Mouse (Mus musculus) cerebellum, adult (tissue): Measurements from ENCODE around the gene Znrf2.

Experiments
- ATAC-seq: cut with Nextera tagmentation; 2 replicates; pipeline ENCODE4 v1.9.2; 2017; ENCODE audit warnings: mild to moderate bottlenecking, moderate library complexity, mixed read lengths; ENCODE audit not compliant: insufficient number of reproducible peaks, low FRiP score, low TSS enrichment

The Znrf2 gene

GRCm38 (mm10) chr6:54816388-54817065 lies at the start of gene Znrf2:
Znrf2 (plus strand) TSS chr6:54816916.
- peak; percentile 97 for ATAC-seq

GRCm38 (mm10) chr6:54767746-54768145 lies 49.0 kb upstream of the Znrf2 start:
- no peak for ATAC-seq

GRCm38 (mm10) chr6:54770766-54771165 lies 46.0 kb upstream of the Znrf2 start:
- no peak for ATAC-seq

- ATAC-seq = no peak
Measured at GRCm38 (mm10) chr6:54771171-54771570, 45.5 kb upstream of the Znrf2 start.

- no peak for ATAC-seq
Measured at GRCm38 (mm10) chr6:54772078-54772477, 44.6 kb upstream of the Znrf2 start.

GRCm38 (mm10) chr6:54775739-54776138 lies 41.0 kb upstream of the Znrf2 start:
- no peak for ATAC-seq

- ATAC-seq = no peak
Measured at GRCm38 (mm10) chr6:54777661-54778060, 39.1 kb upstream of the Znrf2 start.

- no peak for ATAC-seq
Measured at GRCm38 (mm10) chr6:54779968-54780367, 36.7 kb upstream of the Znrf2 start.

GRCm38 (mm10) chr6:54780569-54781304 lies 36.0 kb upstream of the Znrf2 start:
- ATAC-seq = no peak

GRCm38 (mm10) chr6:54781881-54782280 lies 34.8 kb upstream of the Znrf2 start:
- ATAC-seq = no peak

- ATAC-seq = no peak
Measured at GRCm38 (mm10) chr6:54785098-54785730, 31.5 kb upstream of the Znrf2 start.

- ATAC-seq = no peak
Measured at GRCm38 (mm10) chr6:54786766-54787165, 29.9 kb upstream of the Znrf2 start.

GRCm38 (mm10) chr6:54788493-54788892 lies 28.2 kb upstream of the Znrf2 start:
- ATAC-seq = no peak

GRCm38 (mm10) chr6:54789139-54789538 lies 27.6 kb upstream of the Znrf2 start:
- no peak for ATAC-seq

- ATAC-seq = no peak
Measured at GRCm38 (mm10) chr6:54790071-54790470, 26.6 kb upstream of the Znrf2 start.

GRCm38 (mm10) chr6:54793853-54794252 lies 22.9 kb upstream of the Znrf2 start:
- ATAC-seq = no peak

- no peak for ATAC-seq
Measured at GRCm38 (mm10) chr6:54794372-54794771, 22.3 kb upstream of the Znrf2 start.

GRCm38 (mm10) chr6:54794991-54795390 lies 21.7 kb upstream of the Znrf2 start:
- no peak for ATAC-seq

GRCm38 (mm10) chr6:54795971-54796370 lies 20.7 kb upstream of the Znrf2 start:
- ATAC-seq = no peak

- ATAC-seq = peak; percentile 84
Measured at GRCm38 (mm10) chr6:54802348-54802747, 14.4 kb upstream of the Znrf2 start.

- no peak for ATAC-seq
Measured at GRCm38 (mm10) chr6:54804066-54804864, 12.5 kb upstream of the Znrf2 start.
